Mouse (Mus musculus): ENCODE measurements around the gene Bicd2. TPM values are rescaled to one million over a fixed set of nuclear protein-coding genes. Genes with fewer than 3 reads are reported as not detected.

The Bicd2 gene
- polyA plus RNA-seq, 1 experiment from 2014 or later, result 24.2 TPM

DNA sequence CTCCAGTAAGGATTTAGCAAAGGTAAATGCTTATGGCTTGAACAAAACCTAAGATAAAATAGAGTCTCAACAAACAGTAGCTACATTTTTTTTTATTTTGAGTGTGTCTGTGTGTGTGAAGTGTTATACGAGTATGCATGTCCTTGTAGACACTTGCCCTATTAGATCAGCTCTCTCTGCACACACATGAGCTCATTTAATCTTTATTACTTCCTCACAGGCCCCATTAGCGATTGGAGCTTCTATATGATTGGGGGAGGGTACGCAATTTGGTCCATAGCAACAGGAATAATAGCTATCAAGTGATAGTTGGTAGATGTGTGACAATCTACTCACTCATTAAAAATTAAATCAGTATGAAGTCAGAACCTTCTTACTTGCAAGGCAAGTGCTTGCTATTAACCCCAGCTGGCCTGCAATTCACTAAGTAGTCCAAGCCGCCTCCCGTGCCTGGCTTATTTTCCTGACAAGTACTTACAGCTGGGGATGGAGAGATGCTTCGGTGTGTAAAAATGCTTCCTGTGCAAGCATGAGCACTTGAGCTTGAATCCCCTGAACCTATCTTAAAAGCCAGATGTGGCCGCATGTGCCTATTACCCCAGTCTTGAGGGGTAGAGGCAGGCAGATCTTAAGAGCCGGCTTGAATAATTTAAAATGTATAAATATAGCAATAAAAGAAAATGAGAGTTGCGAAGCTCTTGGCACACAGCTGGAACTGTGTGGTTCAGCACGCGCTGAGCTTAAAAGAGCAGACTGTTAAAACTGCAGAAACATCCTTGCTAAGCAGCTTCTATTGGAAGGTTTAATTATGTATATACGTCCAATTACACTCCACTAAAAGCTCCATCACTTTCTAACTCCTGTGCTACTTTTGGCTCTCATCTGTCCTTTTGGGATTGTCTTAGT, 6.1 kb upstream of the Bicd2 start:
- H3K9me3 ChIP-seq (ENCODE audit: control insufficient read depth, low read depth, low read length), result no peaks in the 10 kb centered on the region
- 77% methylated on average over 12 of the region's 12 CpGs for WGBS
- H3K27ac ChIP-seq (ENCODE audit: low read length), result no peak overlapping the region
- H3K4me1 ChIP-seq (ENCODE audit: control insufficient read depth, insufficient read depth, low read length), result 0 out of 2 replicates have a peak, but pooled peaks cover 2% of the 10 kb centered on the region
- H3K4me2 ChIP-seq (replicated peaks; ENCODE audit: low read depth, low read length), result no peak overlapping the region
- ATAC-seq (ENCODE audit: insufficient number of reproducible peaks, insufficient read depth, low FRiP score, low read depth), result no peak
- no peaks in the 10 kb centered on the region for H3K27me3 ChIP-seq (ENCODE audit: control insufficient read depth, insufficient read depth, low read length)
- H3K36me3 ChIP-seq (ENCODE audit: control insufficient read depth, insufficient read depth, low read length), result no peaks in the 10 kb centered on the region
- no peak overlapping the region for H3K4me3 ChIP-seq (ENCODE audit: low read depth, low read length)
- no peak overlapping the region for H3K9ac ChIP-seq (replicated peaks; ENCODE audit: low read depth, low read length)

DNA sequence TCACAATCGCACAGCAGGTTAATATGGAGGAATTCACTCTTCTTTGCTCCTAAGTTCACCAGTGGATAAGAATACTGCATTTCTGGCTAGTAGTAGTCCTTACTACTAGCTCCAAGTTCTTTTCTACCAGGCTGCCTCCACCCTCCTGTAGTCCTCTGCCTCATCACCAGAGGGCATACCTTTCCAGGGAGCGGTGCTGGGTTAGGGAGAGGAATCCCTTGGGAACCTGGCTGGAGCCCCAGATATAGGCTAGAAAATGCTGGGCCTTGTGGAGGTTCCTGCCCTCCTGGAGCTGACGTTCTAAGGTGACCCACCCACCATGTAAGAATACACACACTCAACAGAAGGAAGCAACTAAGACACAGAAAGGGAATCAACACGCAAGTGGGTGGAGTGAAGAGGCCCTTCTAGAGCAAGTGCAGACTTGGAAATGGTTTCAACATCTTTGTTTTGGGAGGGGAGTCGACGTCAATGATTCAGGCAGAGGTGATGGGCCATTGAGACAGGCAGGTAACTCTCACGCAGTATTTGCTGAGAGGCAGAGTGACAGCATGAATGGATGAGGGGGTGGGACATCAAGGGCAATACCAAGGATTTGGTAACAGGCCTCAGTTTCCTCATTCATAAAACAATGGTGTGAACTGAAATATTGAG, 2.4 kb upstream of the Bicd2 start:
- Histone ChIP-seq H3K27ac (ENCODE audit: low read length) (no peak overlapping the region), H3K27me3 (ENCODE audit: control insufficient read depth, insufficient read depth, low read length) (no peaks in the 10 kb centered on the region), H3K36me3 (ENCODE audit: control insufficient read depth, insufficient read depth, low read length) (no peaks in the 10 kb centered on the region), H3K4me2 (replicated peaks; ENCODE audit: low read depth, low read length) (no peak overlapping the region), H3K4me1 (ENCODE audit: control insufficient read depth, insufficient read depth, low read length) (peaks cover 22% of the 10 kb centered on the region), H3K9ac (replicated peaks; ENCODE audit: low read depth, low read length) (no peak overlapping the region), H3K9me3 (ENCODE audit: control insufficient read depth, low read depth, low read length) (no peaks in the 10 kb centered on the region), H3K4me3 (ENCODE audit: low read depth, low read length) (no peak overlapping the region)
- 70% methylated on average over 7 of the region's 7 CpGs for WGBS
- ATAC-seq (ENCODE audit: insufficient number of reproducible peaks, insufficient read depth, low FRiP score, low read depth), result no peak

- H3K9me3 ChIP-seq (ENCODE audit: control insufficient read depth, low read depth, low read length), result no peaks in the 10 kb centered on the region
- no peaks in the 10 kb centered on the region for H3K36me3 ChIP-seq (ENCODE audit: control insufficient read depth, insufficient read depth, low read length)
- H3K4me3 ChIP-seq (ENCODE audit: low read depth, low read length), result peak overlapping the region; percentile 83
- 7% methylated on average over 25 of the region's 25 CpGs for WGBS
- peak overlapping the region; percentile 97 for H3K4me2 ChIP-seq (replicated peaks; ENCODE audit: low read depth, low read length)
- peak; percentile 0; the same call in 1 of the 2 replicates for ATAC-seq (ENCODE audit: insufficient number of reproducible peaks, insufficient read depth, low FRiP score, low read depth)
- H3K9ac ChIP-seq (replicated peaks; ENCODE audit: low read depth, low read length), result peak overlapping the region; percentile 90
- no peaks in the 10 kb centered on the region for H3K27me3 ChIP-seq (ENCODE audit: control insufficient read depth, insufficient read depth, low read length)
- peaks cover 25% of the 10 kb centered on the region for H3K4me1 ChIP-seq (ENCODE audit: control insufficient read depth, insufficient read depth, low read length)
- 0 out of 2 replicates have a peak overlapping the region, but pooled peaks have one; percentile 23 for H3K27ac ChIP-seq (ENCODE audit: low read length)
Observed at GRCm38 (mm10) chr13:49341831-49342722, 692 bp downstream of the Bicd2 start.

DNA sequence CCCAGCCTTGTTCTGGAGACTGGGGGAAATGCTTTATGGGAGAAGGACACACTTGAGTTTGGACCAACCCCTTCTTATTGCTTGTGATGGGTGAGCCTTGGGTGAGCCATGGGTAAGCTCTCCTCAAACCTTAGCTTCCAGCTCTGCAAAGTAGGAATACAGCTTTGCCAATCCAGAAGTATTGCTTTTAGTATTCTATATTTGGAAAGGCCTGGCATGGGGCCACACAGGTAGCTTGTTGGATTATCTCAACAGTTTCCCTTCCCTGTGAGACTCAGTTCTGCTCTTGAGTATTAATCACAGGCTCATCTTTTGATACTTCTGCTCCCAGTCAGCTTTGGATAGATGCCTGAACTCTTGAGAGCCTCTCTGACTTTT, 1.3 kb downstream of the Bicd2 start:
- Histone ChIP-seq H3K4me3 (ENCODE audit: low read depth, low read length) (peak overlapping the region; percentile 83; the same call in 1 of the 2 replicates), H3K27ac (ENCODE audit: low read length) (no peak overlapping the region), H3K4me1 (ENCODE audit: control insufficient read depth, insufficient read depth, low read length) (peaks cover 25% of the 10 kb centered on the region), H3K36me3 (ENCODE audit: control insufficient read depth, insufficient read depth, low read length) (no peaks in the 10 kb centered on the region), H3K9ac (replicated peaks; ENCODE audit: low read depth, low read length) (no peak overlapping the region; the same call in 1 of the 2 replicates), H3K27me3 (ENCODE audit: control insufficient read depth, insufficient read depth, low read length) (no peaks in the 10 kb centered on the region), H3K4me2 (replicated peaks; ENCODE audit: low read depth, low read length) (peak overlapping the region; percentile 97), H3K9me3 (ENCODE audit: control insufficient read depth, low read depth, low read length) (no peaks in the 10 kb centered on the region)
- ATAC-seq (ENCODE audit: insufficient number of reproducible peaks, insufficient read depth, low FRiP score, low read depth), result no peak

GRCm38 (mm10) chr13:49344567-49344966, 3.2 kb downstream of the Bicd2 start:
- H3K9ac ChIP-seq (replicated peaks; ENCODE audit: low read depth, low read length), result no peak overlapping the region

GRCm38 (mm10) chr13:49345476-49345875, 4.1 kb downstream of the Bicd2 start:
- no peak overlapping the region for H3K4me3 ChIP-seq (ENCODE audit: low read depth, low read length)
- H3K27me3 ChIP-seq (ENCODE audit: control insufficient read depth, insufficient read depth, low read length), result no peaks in the 10 kb centered on the region
- peaks cover 21% of the 10 kb centered on the region for H3K4me1 ChIP-seq (ENCODE audit: control insufficient read depth, insufficient read depth, low read length)
- no peaks in the 10 kb centered on the region for H3K36me3 ChIP-seq (ENCODE audit: control insufficient read depth, insufficient read depth, low read length)
- no peak overlapping the region for H3K27ac ChIP-seq (ENCODE audit: low read length)
- no peak for ATAC-seq (ENCODE audit: insufficient number of reproducible peaks, insufficient read depth, low FRiP score, low read depth)
- H3K9ac ChIP-seq (replicated peaks; ENCODE audit: low read depth, low read length), result no peak overlapping the region
- H3K4me2 ChIP-seq (replicated peaks; ENCODE audit: low read depth, low read length), result no peak overlapping the region
- H3K9me3 ChIP-seq (ENCODE audit: control insufficient read depth, low read depth, low read length), result no peaks in the 10 kb centered on the region
- WGBS, result 60% methylated on average over 2 of the region's 2 CpGs

More at GRCm38 (mm10) chr13:49344567-49344966, 3.2 kb downstream of the Bicd2 start:
- no peak for ATAC-seq (ENCODE audit: insufficient number of reproducible peaks, insufficient read depth, low FRiP score, low read depth)
- Histone ChIP-seq H3K36me3 (ENCODE audit: control insufficient read depth, insufficient read depth, low read length) (no peaks in the 10 kb centered on the region), H3K27me3 (ENCODE audit: control insufficient read depth, insufficient read depth, low read length) (no peaks in the 10 kb centered on the region), H3K4me2 (replicated peaks; ENCODE audit: low read depth, low read length) (no peak overlapping the region), H3K27ac (ENCODE audit: low read length) (no peak overlapping the region), H3K4me1 (ENCODE audit: control insufficient read depth, insufficient read depth, low read length) (peaks cover 25% of the 10 kb centered on the region), H3K4me3 (ENCODE audit: low read depth, low read length) (no peak overlapping the region), H3K9me3 (ENCODE audit: control insufficient read depth, low read depth, low read length) (no peaks in the 10 kb centered on the region)
- 83% methylated on average over 8 of the region's 8 CpGs for WGBS

DNA sequence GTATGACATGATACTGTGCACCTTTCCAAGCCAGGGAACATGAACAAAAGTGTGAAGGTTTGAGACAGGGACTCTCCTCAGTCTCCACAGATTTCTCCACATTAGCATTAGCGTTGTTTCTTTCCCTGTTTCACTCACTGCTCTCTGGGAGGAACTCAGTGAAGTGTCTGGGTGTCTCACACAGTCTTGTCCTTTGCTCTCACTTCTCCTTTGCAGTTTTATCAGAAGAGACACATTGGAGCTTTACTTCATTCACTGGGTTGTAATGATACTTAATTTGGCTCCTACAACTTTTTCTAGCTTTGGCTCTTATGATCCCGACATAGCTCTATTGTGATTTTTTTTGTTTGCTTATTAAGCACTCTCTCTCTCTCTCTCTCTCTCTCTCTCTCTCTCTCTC, 7.1 kb downstream of the Bicd2 start:
- Histone ChIP-seq H3K27ac (ENCODE audit: low read length) (no peak overlapping the region), H3K9me3 (ENCODE audit: control insufficient read depth, low read depth, low read length) (no peaks in the 10 kb centered on the region), H3K27me3 (ENCODE audit: control insufficient read depth, insufficient read depth, low read length) (no peaks in the 10 kb centered on the region), H3K4me3 (ENCODE audit: low read depth, low read length) (no peak overlapping the region), H3K36me3 (ENCODE audit: control insufficient read depth, insufficient read depth, low read length) (no peaks in the 10 kb centered on the region), H3K4me2 (replicated peaks; ENCODE audit: low read depth, low read length) (no peak overlapping the region), H3K9ac (replicated peaks; ENCODE audit: low read depth, low read length) (no peak overlapping the region), H3K4me1 (ENCODE audit: control insufficient read depth, insufficient read depth, low read length) (peaks cover 5% of the 10 kb centered on the region)
- no peak for ATAC-seq (ENCODE audit: insufficient number of reproducible peaks, insufficient read depth, low FRiP score, low read depth)
- 80% methylated on average over 2 of the region's 2 CpGs for WGBS

DNA sequence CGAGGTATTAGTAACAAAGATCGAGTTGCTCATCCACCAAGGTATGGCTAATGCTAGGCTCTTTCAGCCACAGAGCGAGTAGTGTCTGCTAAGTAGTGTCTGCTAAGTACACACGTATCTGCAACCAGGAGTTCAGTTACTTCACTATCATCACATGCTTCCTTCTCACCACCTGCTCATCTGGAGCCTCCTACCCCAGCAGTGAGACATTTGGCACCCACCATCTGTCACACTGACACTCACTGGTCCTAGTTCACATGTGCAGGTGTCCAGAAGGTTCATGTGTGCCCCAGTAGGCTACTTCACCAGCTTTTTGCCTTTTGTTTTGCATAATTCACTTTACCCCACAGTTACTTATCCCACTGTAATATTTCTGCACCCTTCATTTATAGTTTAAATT, 8.0 kb downstream of the Bicd2 start:
- no peaks in the 10 kb centered on the region for H3K27me3 ChIP-seq (ENCODE audit: control insufficient read depth, insufficient read depth, low read length)
- H3K4me3 ChIP-seq (ENCODE audit: low read depth, low read length), result no peak overlapping the region
- H3K27ac ChIP-seq (ENCODE audit: low read length), result no peak overlapping the region
- H3K4me2 ChIP-seq (replicated peaks; ENCODE audit: low read depth, low read length), result no peak overlapping the region
- H3K9me3 ChIP-seq (ENCODE audit: control insufficient read depth, low read depth, low read length), result no peaks in the 10 kb centered on the region
- peaks cover 2% of the 10 kb centered on the region for H3K4me1 ChIP-seq (ENCODE audit: control insufficient read depth, insufficient read depth, low read length)
- no peaks in the 10 kb centered on the region for H3K36me3 ChIP-seq (ENCODE audit: control insufficient read depth, insufficient read depth, low read length)
- no peak overlapping the region for H3K9ac ChIP-seq (replicated peaks; ENCODE audit: low read depth, low read length)
- no peak for ATAC-seq (ENCODE audit: insufficient number of reproducible peaks, insufficient read depth, low FRiP score, low read depth)
- WGBS, result 88% methylated on average over 4 of the region's 4 CpGs

Measured in stomach, embryonic 14.5 days (tissue).